Mouse (Mus musculus): ENCODE measurements around the gene Ears2. TPM values are rescaled to one million over a fixed set of nuclear protein-coding genes. Genes with fewer than 3 reads are reported as not detected.
A peak's percentile ranks its signal among the peaks of the same experiment; 100 is the strongest.

The Ears2 gene
- total and polyA plus RNA-seq, 3 experiments = 16.6 to 23.8 (median 18.2) TPM

GRCm38 (mm10) chr7:122045181-122045634 is 21.9 kb downstream of the Ears2 start:
- peak; percentile 37 for DNase-seq

- no peak for DNase-seq
Observed at GRCm38 (mm10) chr7:122044106-122044505, 23.0 kb downstream of the Ears2 start.

- no peak for DNase-seq
Observed at GRCm38 (mm10) chr7:122034348-122034747, 32.7 kb downstream of the Ears2 start.

- no peak for DNase-seq
Observed at GRCm38 (mm10) chr7:122033371-122033770, 33.7 kb downstream of the Ears2 start.

- DNase-seq = no peak
Observed at GRCm38 (mm10) chr7:122022131-122022530, 44.9 kb downstream of the Ears2 start.

- DNase-seq = peak; percentile 93
Observed at GRCm38 (mm10) chr7:122020667-122021354, 46.3 kb downstream of the Ears2 start, which contains the start of gene Gga2. Gene Gga2, minus strand, starts transcription at chr7:122021222.

GRCm38 (mm10) chr7:122020273-122020666 is 46.8 kb downstream of the Ears2 start:
- no peak for DNase-seq

GRCm38 (mm10) chr7:122018978-122019377 is 48.1 kb downstream of the Ears2 start:
- DNase-seq = no peak

GRCm38 (mm10) chr7:122018247-122018646 is 48.8 kb downstream of the Ears2 start:
- DNase-seq = no peak

- DNase-seq = peak; percentile 70
Observed at GRCm38 (mm10) chr7:122015734-122016133, 51.3 kb downstream of the Ears2 start.

- DNase-seq = peak; percentile 81
Observed at GRCm38 (mm10) chr7:122015105-122015504, 52.0 kb downstream of the Ears2 start.

- DNase-seq = no peak
Observed at GRCm38 (mm10) chr7:122012949-122013348, 54.1 kb downstream of the Ears2 start.

- no peak for DNase-seq
Observed at GRCm38 (mm10) chr7:122012370-122012769, 54.7 kb downstream of the Ears2 start.

- DNase-seq = no peak
Observed at GRCm38 (mm10) chr7:122000396-122000795, 66.7 kb downstream of the Ears2 start.

- DNase-seq = no peak
Observed at GRCm38 (mm10) chr7:121995961-121996360, 71.1 kb downstream of the Ears2 start.

Other genes starting within 250 kb of the Ears2 start
- not detected for gene Scnn1b, start 202.2 kb downstream of the Ears2 start, total RNA-seq (2021)
- gene Scnn1b, start 202.2 kb downstream of the Ears2 start, polyA plus RNA-seq (2012; rRNA removed) = 0.41 and 0.52 TPM in 2 replicates
- 10 to 100 TPM; 26.9 to 35.8 TPM for gene Cog7, start 85.6 kb downstream of the Ears2 start, total RNA-seq (2021)
- 25.7 and 26.9 TPM in 2 replicates for gene Cog7, start 85.6 kb downstream of the Ears2 start, polyA plus RNA-seq (2012; rRNA removed)
- 10 to 100 TPM; 19.0 to 19.9 TPM for gene Gga2, start 46.0 kb downstream of the Ears2 start, total RNA-seq (2021)
- gene Gga2, start 46.0 kb downstream of the Ears2 start, polyA plus RNA-seq (2012; rRNA removed) = 20.2 and 22.5 TPM in 2 replicates
- 10 to 100 TPM; 48.3 to 56.8 TPM for gene Ubfd1, start 88 bp downstream of the Ears2 start, total RNA-seq (2021)
- gene Ubfd1, start 88 bp downstream of the Ears2 start, polyA plus RNA-seq (2012; rRNA removed) = 22.1 and 24.5 TPM in 2 replicates
- 100 to 1,000 TPM; 549 to 580 TPM for gene Ndufab1, start 34.6 kb upstream of the Ears2 start, total RNA-seq (2021)
- 2,196 and 4,184 TPM in 2 replicates for gene Ndufab1, start 34.6 kb upstream of the Ears2 start, polyA plus RNA-seq (2012; rRNA removed)
- gene Palb2, start 65.7 kb upstream of the Ears2 start, total RNA-seq (2021) = 1 to 10 TPM in 1 of 2 experiments, under 1 TPM in 1; 0.81 to 1.6 TPM
- gene Palb2, start 65.7 kb upstream of the Ears2 start, polyA plus RNA-seq (2012; rRNA removed) = 0.56 and 0.64 TPM in 2 replicates
- gene Dctn5, start 65.8 kb upstream of the Ears2 start, total RNA-seq (2021) = 10 to 100 TPM; 70.6 to 71.2 TPM
- gene Dctn5, start 65.8 kb upstream of the Ears2 start, polyA plus RNA-seq (2012; rRNA removed) = 36.2 and 50.5 TPM in 2 replicates
- gene Plk1, start 92.2 kb upstream of the Ears2 start, total RNA-seq (2021) = 1 to 10 TPM; 1.3 to 2.3 TPM
- 1.5 and 3.2 TPM in 2 replicates for gene Plk1, start 92.2 kb upstream of the Ears2 start, polyA plus RNA-seq (2012; rRNA removed)
- under 1 TPM; 0.14 to 0.17 TPM for gene Ern2, start 118.9 kb upstream of the Ears2 start, total RNA-seq (2021)
- gene Ern2, start 118.9 kb upstream of the Ears2 start, polyA plus RNA-seq (2012; rRNA removed) = 0.03 and 0.04 TPM in 2 replicates
- 1 to 10 TPM; 1.7 to 3.4 TPM for gene Chp2, start 152.2 kb upstream of the Ears2 start, total RNA-seq (2021)
- 1.4 and 2.8 TPM in 2 replicates for gene Chp2, start 152.2 kb upstream of the Ears2 start, polyA plus RNA-seq (2012; rRNA removed)
- gene Prkcb, start 221.5 kb upstream of the Ears2 start, total RNA-seq (2021) = 10 to 100 TPM; 13.2 to 21.3 TPM
- gene Prkcb, start 221.5 kb upstream of the Ears2 start, polyA plus RNA-seq (2012; rRNA removed) = 5.0 and 5.1 TPM in 2 replicates

All from adrenal gland, adult 2 months (tissue).